Mouse (Mus musculus): Measurements from ENCODE around the gene Tmem170.

The Tmem170 gene

DNA sequence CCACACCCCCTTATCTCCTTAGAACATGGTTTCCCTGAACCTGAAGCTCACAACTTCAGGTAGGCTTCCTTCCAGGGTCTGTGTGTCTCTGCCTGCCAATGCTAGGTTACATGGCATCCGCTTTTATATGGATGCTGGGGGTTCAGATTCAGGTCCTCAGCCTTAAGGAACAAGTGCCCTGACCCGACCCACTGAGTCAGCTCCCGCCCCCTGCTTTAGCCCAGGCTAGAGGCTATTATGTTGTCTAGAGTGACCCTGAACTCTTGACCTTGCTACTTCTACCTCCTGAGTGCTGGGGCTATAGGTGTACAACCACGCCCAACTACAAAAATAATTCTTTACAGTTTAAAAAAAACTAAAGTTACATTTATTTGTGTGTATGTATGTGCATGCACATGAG, 61.5 kb downstream of the Tmem170 start:
- in situ Hi-C loops (cut with MboI, MseI) = no loop called here

GRCm38 (mm10) chr8:111813818-111814217, 62.7 kb downstream of the Tmem170 start:
- in situ Hi-C loops (cut with MboI, MseI) = no loop called here

Data from T-helper 2 cell (primary cell).